Mouse (Mus musculus) left cerebral cortex, adult 18-20 months (tissue): ENCODE measurements around the gene Sh2b3. TPM values are rescaled to one million over a fixed set of nuclear protein-coding genes. Genes with fewer than 3 reads are reported as not detected.

Source experiments
- DNase-seq, 2 experiments: peaks; one replicate each; pipeline ENCODE4 v3.0.0; 2021 to 2022; ENCODE audit warnings: low spot score in 2 of 2, mixed read lengths in 1 of 2
- microRNA-seq, 2 experiments: library from miRNA; unstranded; fragments of <30 nt; microRNA quantifications; one replicate each; pipeline ENCODE4 v1.2.0; 2021
- total RNA-seq, 2 experiments: library from RNA; stranded (reverse); gene quantifications; 2 replicates each; pipeline ENCODE4 v1.2.3; 2021

Gene Sh2b3
- total RNA-seq, 2 experiments from 2014 or later, result 24.3 to 26.4 TPM

GRCm38 (mm10) chr5:121808202-121808601 lies 29.2 kb downstream of the Sh2b3 start:
- no peak for DNase-seq

GRCm38 (mm10) chr5:121807186-121807585 lies 30.3 kb downstream of the Sh2b3 start:
- no peak for DNase-seq

- no peak for DNase-seq
Observed at GRCm38 (mm10) chr5:121798447-121798846, 39.0 kb downstream of the Sh2b3 start.

GRCm38 (mm10) chr5:121795800-121796199 lies 41.6 kb downstream of the Sh2b3 start:
- no peak for DNase-seq

- DNase-seq, result no peak
Observed at GRCm38 (mm10) chr5:121791026-121791425, 46.4 kb downstream of the Sh2b3 start.

GRCm38 (mm10) chr5:121783862-121784500 lies 53.5 kb downstream of the Sh2b3 start:
- DNase-seq, result no peak

GRCm38 (mm10) chr5:121782467-121782866 lies 55.0 kb downstream of the Sh2b3 start:
- no peak for DNase-seq

DNA sequence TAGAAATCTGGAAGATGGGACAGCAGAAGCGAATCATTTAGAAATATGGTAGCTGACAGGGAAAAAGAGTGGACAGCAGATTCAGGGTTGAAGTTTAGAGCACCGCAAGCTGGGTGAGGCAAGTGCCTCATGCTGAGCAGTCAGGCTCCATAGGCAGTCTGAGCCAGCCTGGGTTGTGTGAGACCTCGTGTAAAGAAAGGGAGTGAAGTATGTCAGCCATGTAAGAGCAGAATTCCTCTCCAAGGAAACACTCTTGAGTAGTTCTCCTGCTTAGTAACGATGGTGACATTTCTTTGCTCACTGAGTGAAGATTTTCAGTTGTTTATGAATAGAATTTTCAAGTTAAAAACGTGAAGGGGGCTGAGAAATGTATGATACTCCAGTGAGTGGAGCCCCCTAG lies 57.3 kb downstream of the Sh2b3 start:
- DNase-seq, result no peak

DNA sequence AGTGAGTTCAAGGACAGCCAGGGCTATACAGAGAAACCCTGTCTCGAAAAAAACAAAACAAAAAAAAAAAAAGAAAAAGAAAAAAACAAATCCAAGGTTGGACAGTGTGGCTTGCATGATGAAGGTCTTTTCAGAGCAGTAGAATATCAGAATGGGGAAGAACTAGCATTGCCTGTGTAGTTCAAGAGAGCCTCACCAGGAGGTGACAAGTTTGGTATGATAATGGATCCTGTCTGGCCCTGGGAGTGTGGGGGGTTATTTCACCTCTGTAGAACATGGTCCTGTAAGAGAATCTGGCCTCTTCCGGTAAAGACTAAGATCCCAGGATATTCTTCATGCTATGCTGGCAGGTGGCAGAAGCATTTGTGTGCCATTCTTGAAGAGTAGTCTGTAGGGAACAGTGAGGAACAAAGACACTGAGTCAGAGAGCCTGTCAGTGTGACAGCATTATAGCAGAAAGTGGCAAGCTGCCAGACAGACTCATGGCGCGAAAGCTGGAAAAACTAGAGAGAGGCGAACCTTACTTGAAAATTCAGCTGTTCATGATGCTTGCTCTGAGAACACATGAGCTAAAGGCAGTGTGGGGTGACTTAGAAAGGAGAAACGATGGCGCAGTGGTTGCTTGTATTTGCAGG lies 58.8 kb downstream of the Sh2b3 start:
- DNase-seq, result peak; percentile 63 to 67

DNA sequence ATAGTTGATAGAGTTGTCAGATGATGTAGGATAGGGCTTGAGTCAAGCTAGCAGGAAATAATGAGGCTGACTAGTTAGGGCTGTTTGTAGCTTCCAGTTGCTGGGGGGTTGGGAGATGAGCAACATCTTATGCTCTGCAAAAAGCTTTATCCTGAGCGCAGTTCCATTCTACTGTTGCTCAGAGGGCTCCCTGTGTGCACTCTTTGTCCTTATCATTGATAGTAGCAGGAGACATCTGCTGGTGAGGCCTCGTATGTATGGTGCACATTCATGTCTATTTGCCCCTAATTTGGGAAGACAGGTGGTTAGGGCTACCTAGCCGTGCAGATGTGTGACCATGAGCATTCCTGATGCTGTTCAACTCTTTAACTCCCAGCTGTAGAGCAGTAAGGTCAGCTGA lies 65.8 kb downstream of the Sh2b3 start:
- DNase-seq, result no peak

DNA sequence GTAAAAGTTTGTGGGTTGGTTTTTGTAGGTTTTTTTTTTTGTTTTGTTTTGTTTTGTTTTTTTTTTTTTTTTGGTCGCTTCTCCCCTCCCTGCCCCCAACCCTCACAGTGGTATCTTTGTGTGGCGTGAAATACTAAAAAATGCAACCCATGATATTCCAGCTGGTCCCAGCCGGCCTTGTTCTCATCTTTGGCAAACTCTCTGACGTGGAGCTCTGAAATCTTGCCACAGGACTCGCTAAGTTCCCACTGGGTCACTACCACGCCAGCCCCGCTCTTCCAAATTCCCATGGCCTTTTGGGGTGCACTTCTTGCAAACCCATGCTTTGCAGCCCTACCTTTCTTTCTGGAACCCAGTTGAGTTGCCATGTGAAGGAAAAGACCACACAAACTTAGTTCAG lies 67.6 kb downstream of the Sh2b3 start:
- no peak for DNase-seq

DNA sequence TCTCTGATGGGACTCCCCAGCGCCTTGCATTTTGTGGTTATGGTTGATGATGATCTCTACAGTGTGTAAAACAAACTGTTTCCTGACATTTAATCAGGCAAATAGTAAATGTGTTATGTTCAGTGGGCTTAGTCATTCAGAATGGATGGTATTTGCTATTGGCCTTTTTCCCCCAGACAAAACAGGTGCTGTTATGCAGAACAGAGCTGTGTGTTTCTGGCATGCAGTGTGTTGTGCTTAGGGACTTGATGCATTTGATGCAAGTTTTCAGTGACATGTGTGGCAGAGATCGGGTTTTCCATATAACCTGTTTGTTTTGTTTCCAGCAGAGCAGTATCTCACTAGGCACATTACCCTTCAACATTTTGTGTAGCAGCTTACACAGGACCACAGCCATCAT lies 69.9 kb downstream of the Sh2b3 start:
- DNase-seq, result no peak

DNA sequence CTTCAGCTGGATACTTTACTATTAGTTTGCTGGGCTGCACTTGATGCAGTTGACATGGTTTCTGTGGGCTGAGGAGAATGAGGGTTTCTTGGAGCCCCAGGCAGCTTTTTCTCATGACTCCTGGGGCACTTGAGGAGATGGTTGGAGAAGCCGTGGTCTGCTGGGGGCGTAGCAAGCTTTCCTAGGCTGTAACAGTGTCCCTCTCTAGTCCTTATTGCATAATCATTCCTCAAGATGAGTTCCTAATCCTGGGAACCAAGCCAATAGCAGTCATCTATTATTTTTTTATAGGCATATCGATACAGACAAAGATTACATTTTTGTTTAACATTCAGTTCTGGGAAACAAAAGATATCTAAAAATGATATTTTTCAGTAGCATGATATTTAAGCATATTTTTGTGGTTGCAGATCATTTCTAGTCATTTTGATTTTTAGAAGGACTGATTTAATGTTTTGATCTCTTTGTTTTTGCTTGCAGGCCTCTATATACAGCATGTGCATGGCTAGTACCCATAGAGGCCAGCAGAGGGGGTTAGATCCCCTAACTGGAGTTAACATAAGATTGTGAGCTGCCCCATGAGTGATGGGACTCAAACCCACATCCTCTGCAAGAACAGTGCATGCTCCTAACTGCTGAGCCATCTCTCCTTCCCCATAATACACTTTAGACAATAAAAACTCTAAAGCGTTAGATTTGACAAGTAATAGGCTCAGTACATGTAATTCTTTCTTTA lies 71.2 kb downstream of the Sh2b3 start:
- DNase-seq, result no peak

Small RNAs within 50 kb of the gene (microRNA-seq; reads per million reads assigned to microRNA genes)
- gene Mir7031, result 11.2 reads per million in 2 experiments

Other genes with a start within 250 kb of the Sh2b3 start
- 100 to 1,000 TPM; 128 to 130 TPM for gene Aldh2, start 243.8 kb downstream of the Sh2b3 start, total RNA-seq
- gene Acad12, start 218.7 kb downstream of the Sh2b3 start, total RNA-seq, result 1 to 10 TPM; 6.0 to 6.2 TPM
- gene Acad10, start 177.1 kb downstream of the Sh2b3 start, total RNA-seq, result 1 to 10 TPM; 4.5 to 5.3 TPM
- 10 to 100 TPM; 65.2 to 67.6 TPM for gene Brap, start 177.1 kb downstream of the Sh2b3 start, total RNA-seq
- gene Atxn2, start 126.3 kb downstream of the Sh2b3 start, total RNA-seq, result 100 to 1,000 TPM; 215 to 226 TPM
- gene Pheta1, start 11.3 kb upstream of the Sh2b3 start, total RNA-seq, result 10 to 100 TPM in 1 of 2 experiments, 1 to 10 TPM in 1; 9.8 to 10.1 TPM
- gene Cux2, start 212.5 kb upstream of the Sh2b3 start, total RNA-seq, result 100 to 1,000 TPM; 192 to 210 TPM